Mouse (Mus musculus): ENCODE data around the gene Rims3.
A peak's percentile ranks its signal among the peaks of the same experiment; 100 is the strongest.

Gene Rims3

GRCm38 (mm10) chr4:120850946-120851345 is 3.7 kb upstream of the Rims3 start:
- DNase-seq (ENCODE audit: low spot score): peak; percentile 88

DNA sequence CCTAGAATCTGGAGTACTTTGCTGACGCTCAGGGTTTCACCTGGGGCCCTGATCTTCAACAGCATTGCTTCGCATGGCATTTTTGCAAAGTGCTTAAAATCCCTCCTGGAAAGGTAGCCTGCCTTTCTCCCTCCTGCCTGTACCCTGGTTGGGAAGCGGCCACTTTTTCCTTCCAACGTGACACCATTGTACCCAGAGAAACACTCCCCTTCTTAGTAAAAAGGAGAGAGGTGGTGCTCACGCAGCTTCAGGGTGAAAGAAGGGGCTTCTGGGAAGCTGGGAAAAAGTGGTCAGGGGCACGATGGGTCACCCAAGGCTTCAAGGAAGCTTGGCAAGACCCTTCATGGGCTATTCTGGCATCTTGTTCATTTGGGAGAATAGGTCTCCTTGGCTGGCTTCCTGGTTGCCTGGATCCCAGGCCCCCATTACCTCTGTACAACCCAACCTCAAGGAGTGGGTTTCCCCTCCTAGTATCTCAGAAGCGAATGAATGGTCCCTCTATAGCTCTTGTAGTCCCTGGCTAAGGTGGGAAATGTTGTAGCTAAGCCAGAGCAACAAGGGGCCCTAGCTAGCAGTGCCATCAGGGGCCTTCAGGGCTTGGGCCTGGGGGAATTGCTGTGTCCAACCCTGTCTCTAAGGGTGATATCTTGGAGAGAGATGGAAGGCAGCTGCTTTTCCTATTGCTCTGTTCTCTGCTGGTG is 894 bp downstream of the Rims3 start:
- no peak for DNase-seq (ENCODE audit: low spot score)

DNA sequence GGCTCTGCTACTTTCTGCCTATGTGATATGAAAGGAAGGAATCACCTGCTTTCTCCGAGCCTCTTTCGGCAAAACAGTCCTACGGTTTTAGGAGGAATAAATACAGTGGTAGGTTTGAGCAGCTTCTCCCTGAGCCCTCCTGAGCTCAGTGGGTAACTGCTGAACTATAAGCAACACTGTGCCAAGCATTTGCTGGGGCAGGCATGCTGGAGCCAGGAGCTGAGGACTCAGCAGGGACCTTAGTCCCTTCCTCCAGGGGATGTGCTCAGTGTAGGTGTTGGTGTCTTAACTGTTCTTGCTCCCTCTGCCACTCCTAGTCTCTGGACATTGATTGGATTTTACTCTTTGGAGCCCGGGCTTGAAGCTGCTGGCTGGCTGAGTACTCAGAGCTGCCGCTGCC is 1.8 kb downstream of the Rims3 start:
- DNase-seq (ENCODE audit: low spot score): no peak

GRCm38 (mm10) chr4:120859865-120860264 is 5.2 kb downstream of the Rims3 start:
- no peak for DNase-seq (ENCODE audit: low spot score)

DNA sequence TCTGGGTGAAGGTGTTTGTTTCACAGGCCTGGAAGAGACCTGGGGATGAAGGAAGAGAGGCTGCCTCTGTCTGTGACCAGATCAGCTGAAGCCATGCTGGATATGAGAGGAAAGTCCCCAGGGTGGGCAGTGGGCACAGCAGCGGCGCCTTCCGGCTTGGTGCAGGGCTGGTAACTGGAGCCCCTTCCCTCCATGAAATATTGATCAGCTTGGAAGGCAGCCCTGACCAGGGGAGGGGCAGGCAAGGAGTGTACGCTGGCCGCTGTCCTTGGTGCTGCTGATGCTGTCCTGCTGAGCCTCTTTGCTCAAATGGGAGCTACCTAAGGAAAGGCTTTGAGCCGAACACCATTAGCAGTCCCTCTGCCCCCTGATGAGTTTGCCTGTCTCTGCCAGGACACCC is 11.6 kb downstream of the Rims3 start:
- peak; percentile 73 for DNase-seq (ENCODE audit: low spot score)

DNA sequence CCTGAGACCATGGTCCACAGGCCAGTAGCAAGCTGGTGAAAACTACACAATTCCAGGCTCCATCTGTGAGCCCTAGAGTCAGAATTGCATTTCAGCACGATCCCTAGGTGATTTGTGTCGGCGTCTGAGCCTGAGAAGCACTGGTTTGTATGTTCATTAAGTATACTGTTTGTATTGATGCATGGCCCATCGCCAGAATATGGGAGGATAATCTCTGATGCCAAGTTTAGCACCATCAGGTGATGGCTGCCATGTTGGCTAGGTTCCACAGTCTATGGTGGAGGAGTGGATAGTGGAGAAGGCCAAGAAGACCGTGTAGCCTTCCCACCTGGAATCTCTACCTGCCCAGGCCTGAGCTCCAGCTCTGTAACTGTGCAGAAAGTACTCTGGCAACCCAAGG is 13.6 kb downstream of the Rims3 start:
- DNase-seq (ENCODE audit: low spot score): no peak

DNA sequence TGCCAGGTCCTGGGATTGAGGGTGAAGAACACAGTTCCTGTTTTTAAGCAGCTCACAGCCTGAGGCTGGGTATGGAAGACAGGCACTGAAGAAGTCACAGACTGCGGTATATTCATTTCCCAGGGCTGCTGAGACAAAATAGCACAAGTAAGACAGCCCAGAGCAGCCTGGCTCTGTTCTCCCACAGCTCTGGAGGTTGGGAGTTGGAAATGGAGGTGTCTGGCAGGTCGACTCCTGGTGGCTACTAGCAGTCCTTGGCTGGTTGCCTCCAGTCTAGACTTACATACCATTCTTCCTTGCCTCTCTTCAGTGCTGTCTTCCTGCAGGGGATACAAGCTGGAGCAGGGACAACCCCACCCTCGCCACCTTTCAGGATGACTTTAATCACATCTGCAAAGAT is 14.4 kb downstream of the Rims3 start:
- DNase-seq (ENCODE audit: low spot score): no peak

- peak; percentile 67 for DNase-seq (ENCODE audit: low spot score)
These were observed 15.7 kb downstream of the Rims3 start for GRCm38 (mm10) chr4:120870262-120870748.

GRCm38 (mm10) chr4:120875961-120876360 is 21.3 kb downstream of the Rims3 start:
- no peak for DNase-seq (ENCODE audit: low spot score)

- DNase-seq (ENCODE audit: low spot score): no peak
These were observed 24.1 kb downstream of the Rims3 start for GRCm38 (mm10) chr4:120878728-120879127.

- no peak for DNase-seq (ENCODE audit: low spot score)
These were observed 24.8 kb downstream of the Rims3 start for GRCm38 (mm10) chr4:120879386-120879785.

GRCm38 (mm10) chr4:120880731-120881432 is 26.3 kb downstream of the Rims3 start:
- no peak for DNase-seq (ENCODE audit: low spot score)

DNA sequence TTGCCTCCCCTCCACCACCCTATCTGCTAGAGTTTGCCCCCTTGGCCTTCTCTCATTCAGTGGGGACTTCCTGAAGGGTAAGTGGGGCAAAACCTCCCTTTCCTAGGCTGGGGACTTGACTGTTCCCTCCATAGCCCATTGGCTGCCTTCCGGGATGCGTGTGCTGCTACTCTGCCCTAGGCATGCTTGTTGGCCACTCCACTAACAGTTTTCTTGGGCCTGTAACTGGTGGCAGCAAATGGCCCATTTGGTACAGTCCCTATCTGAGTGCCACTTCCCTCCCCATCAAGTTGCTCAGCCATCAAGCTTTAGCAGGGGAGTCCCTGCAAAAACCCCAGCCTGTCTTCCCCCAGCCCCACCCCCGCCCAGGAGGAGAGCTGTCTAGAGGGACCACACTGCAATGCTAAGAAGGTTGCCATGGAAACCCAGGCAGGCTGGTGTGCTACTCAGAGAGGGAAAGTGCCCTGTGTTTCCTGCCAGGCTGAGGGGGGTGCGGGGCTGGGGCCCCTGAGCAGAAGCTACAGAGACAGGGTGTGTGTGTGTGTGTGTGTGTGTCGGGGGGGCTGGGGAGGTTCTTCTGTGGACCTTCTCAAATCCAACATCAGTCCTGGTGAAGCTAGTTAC is 27.5 kb downstream of the Rims3 start:
- peak; percentile 58 for DNase-seq (ENCODE audit: low spot score)

DNA sequence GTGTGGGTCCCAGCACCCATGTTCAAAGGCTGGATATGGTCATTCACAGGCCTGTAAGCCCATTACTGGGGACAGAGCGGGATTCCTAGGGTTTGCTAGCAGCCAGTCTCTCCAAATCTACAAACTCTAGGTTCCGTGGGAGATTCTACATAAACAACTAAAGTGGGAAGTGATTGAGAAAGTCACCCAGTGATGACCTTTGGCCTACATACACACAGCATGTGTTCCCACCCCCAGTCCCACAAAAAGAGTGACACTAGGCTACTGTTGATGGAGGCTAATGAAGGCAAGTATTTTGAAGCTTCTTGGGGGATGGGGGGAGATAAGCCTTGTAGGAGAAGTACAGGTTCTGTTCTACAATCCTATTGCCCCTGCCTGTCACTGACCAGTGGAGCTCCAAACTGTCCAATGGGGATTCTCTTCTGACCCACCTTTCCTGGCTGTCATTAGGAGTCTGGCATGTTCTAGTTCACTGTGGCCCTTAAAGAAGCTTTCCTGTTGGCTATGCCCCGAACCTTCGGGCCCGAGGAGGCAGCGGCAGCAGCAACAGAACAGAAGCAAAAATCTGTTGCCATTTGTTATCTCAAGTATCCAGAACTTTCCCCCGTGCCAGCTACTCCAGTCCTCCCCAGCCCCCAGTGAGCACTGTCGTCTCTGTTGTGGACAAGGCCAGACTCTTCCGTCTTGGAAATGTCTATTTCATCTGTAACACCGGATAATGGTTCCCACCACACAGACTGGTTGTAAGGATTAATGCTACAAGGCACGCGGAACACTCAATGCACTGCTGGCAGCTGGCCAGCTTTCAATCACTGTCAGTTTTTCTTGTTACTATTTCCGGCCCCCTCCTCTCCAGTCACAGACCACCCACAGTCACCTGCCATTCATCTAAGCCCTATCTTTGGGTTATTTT is 30.8 kb downstream of the Rims3 start:
- peak; percentile 32 for DNase-seq (ENCODE audit: low spot score)

GRCm38 (mm10) chr4:120886131-120886530 is 31.5 kb downstream of the Rims3 start:
- DNase-seq (ENCODE audit: low spot score): no peak

- no peak for DNase-seq (ENCODE audit: low spot score)
These were observed 32.2 kb downstream of the Rims3 start for GRCm38 (mm10) chr4:120886811-120887210.

DNA sequence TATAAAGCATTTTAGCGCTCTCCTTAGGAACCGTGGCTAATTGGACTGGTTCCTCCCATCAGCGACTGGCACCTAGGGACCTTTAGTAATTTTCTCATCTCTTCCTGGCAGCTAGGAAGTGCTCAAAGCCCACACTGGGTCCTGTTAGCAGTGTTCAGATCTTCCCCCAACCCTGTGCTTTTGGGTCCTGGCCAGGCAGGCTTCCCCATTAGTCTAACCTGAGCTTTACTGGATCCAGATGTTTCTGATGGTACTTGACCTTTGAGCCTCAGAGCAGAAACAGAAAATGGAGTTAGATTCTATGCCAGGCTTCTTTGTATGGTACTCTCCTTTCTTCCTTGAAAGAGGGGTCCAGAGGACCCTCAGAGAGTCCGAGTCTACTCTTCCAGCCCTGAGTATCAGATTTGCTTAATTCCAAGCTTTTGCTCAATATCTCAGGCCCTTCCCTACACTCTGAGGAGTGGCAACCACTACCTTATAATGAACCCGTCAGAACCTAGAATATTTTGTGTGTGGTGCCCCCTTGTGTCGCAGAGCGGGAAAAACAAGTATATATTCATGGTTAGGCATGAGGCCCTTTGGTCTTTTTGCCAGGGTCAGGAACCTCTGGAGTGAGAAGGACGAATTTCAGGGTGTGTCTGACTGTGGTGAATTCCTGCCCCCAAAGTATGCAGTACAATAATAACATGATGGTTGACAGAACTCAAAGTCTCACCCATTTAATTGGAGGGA is 32.9 kb downstream of the Rims3 start:
- peak; percentile 79 for DNase-seq (ENCODE audit: low spot score)

DNA sequence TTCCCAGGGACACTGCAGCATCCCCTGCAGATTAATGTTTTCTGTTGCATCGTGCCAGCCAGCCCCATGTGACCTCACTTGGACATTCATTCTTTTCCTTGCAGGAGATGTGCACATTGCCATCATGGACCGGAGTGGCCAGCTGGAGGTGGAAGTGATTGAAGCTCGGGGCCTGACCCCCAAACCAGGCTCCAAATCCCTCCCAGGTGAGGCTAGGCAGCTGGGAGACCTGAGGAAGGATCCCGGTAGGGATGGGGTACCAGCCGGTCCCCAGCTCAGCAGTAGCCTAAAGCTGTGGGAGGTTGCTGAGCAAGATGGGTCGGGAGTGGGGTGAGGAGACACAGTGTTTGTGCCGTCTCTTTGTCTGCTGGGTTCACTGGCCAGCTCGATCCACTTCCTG is 34.3 kb downstream of the Rims3 start:
- no peak for DNase-seq (ENCODE audit: low spot score)

DNA sequence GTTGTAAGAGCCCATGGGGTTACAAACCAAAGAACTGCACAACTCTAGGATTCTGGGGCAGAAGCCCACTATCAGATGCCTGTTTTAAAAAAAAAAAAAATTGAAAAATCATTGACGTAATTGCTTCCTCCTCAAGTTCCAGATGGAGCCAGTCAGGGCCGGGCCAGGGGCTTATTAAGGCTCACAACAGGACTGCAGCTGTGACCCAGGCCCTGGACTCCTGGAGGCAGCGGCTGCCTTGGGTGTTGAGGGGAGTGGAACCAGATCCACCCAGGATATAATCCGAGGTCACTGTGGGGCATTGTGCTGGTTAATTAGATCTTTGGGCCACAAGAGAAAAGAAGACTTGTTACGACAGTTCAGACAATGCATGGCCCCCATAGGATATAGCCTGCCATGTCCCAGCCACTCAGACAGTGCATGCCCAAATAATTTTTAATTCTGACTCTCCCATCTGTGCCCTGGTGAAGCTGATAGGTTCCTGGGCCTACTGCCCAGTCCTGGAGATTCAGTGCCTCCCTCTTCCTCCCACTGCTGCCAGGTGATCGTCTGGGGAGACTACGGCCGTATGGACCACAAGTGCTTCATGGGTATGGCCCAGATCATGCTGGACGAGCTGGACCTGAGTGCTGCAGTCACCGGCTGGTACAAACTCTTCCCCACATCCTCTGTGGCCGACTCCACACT is 36.3 kb downstream of the Rims3 start:
- DNase-seq (ENCODE audit: low spot score): peak; percentile 56

- DNase-seq (ENCODE audit: low spot score): no peak
These were observed 37.3 kb downstream of the Rims3 start for GRCm38 (mm10) chr4:120891960-120892359.

DNA sequence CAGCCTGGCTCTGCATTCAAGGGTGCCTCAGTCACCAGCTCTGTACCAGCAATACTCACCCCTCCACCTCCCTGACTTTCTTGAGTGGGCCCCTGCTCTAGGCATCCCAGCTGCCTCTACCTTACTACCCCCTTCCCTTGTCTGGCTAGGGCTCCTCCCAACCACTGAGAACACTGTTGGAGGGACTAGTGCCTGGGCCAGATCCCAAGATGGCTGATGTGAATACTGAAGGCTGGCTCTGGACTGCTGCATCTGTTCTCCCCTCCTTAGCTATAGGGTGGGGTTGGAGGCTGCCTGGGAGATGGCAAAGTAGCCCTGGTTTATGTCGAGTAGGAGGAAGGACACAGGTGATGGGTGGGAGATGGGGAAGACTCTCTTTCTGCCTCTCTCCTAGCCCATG is 37.9 kb downstream of the Rims3 start:
- DNase-seq (ENCODE audit: low spot score): no peak

All from retina, embryonic 14.5 days (tissue).